Mouse (Mus musculus): ENCODE measurements at regions not wholly inside any gene's neighbourhood (a gene's known extent, or its start where the extent isn't known, plus 50 kb on each side); places are given as distances from the start of the nearest gene placed in this dataset.

- intact Hi-C loops (cut with DNase I) = no loop called here
Measured at GRCm38 (mm10) chr15:7678711-7679110, 131.9 kb upstream of the Gdnf start.

GRCm38 (mm10) chr15:7681011-7681410, 129.6 kb upstream of the Gdnf start:
- DNase-seq (ENCODE audit: low spot score in 2 of 2) = no peak
- intact Hi-C loops (cut with DNase I) = no loop called here

More at GRCm38 (mm10) chr15:7678711-7679110, 131.9 kb upstream of the Gdnf start:
- no peak for DNase-seq (ENCODE audit: low spot score in 2 of 2)

- intact Hi-C loops (cut with DNase I) = no loop called here
- no peak for DNase-seq (ENCODE audit: low spot score in 2 of 2)
Measured at GRCm38 (mm10) chr15:7683235-7683974, 127.2 kb upstream of the Gdnf start.

DNA sequence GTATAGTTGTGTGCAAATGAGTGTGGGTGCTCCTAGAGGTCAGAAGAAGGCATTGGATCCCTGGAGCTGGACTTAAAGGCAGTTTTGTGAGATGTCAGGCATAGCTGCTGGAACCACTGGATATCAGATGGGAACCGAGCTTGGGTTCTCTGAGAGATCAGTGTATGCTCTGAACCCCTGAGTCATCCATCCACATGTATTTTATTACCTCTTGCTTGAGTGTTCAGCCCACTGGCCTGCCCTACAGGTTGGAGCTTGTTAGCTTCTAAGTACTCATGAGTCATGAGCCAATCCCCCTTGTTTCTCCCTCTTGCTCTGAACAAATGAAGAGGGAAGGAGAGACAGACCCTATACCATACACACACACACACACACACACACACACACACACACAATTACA, 119.4 kb upstream of the Gdnf start:
- intact Hi-C loops (cut with DNase I) = no loop called here

GRCm38 (mm10) chr15:7692096-7692495, 118.5 kb upstream of the Gdnf start:
- intact Hi-C loops (cut with DNase I) = no loop called here
- no peak for DNase-seq (ENCODE audit: low spot score in 2 of 2)

More for the DNA sequence above, 119.4 kb upstream of the Gdnf start:
- DNase-seq (ENCODE audit: low spot score in 2 of 2) = no peak

GRCm38 (mm10) chr15:7694037-7694436, 116.6 kb upstream of the Gdnf start:
- intact Hi-C loops (cut with DNase I) = no loop called here

DNA sequence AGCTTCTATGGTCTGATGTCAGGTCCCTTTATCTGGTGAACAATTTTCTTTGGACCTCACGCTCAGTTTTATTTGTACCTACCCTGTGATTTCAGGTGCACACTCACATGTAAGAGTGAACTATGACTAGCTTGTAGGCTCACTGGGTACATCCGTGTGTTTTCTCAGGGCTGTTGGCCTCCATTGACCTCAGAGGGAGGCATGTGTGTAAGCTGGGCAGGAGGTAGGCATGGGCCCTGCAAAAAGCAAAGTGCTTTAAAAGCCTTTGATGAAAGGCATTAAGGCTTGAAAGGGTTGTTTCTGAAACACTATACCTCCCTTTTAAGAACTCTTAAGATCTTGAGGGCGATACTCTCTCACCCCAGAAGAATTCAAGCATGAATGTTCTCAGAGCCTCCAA, 112.9 kb upstream of the Gdnf start:
- no peak for DNase-seq (ENCODE audit: low spot score in 2 of 2)
- intact Hi-C loops (cut with DNase I) = no loop called here

More at GRCm38 (mm10) chr15:7694037-7694436, 116.6 kb upstream of the Gdnf start:
- no peak for DNase-seq (ENCODE audit: low spot score in 2 of 2)

DNA sequence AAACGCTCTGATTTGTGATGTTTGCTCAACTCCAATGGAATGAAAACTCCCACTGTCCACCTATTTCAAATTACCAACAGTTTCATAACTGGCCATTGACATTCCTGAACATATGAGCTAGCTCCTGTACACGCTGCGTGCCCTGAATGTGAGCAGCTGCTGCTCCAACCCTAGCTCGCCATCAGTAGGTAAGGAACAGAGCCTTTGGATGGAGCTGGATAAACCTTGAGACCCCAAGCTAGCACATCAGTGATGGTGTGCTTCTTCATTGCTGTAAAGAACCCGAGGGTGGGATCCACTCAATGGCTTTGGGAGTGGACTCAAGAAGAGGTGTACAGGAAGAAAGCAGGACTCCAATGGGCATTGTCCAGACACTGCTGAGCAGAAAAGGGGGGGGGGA, 101.8 kb upstream of the Gdnf start:
- intact Hi-C loops (cut with DNase I) = no loop called here
- DNase-seq (ENCODE audit: low spot score in 2 of 2) = no peak

DNA sequence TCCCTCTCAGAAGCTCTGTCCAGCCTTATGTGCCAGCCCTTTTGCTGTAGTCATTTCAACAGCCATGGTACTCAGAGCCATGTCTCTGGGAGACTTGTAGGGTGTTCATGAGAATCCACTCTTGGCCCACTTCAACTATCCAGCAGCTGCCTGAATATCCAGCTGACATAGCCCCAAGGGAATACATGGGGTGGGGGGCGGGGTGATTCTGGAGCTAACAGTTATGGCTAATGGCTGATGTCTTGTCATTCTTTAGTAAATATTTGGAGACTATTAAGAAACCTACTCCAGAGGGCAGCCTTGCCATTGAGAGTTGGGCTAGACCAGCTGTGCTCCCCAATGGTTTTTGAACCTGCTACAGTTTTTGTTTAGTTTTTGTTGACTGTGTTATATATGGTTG, 96.0 kb upstream of the Gdnf start:
- intact Hi-C loops (cut with DNase I) = no loop called here

DNA sequence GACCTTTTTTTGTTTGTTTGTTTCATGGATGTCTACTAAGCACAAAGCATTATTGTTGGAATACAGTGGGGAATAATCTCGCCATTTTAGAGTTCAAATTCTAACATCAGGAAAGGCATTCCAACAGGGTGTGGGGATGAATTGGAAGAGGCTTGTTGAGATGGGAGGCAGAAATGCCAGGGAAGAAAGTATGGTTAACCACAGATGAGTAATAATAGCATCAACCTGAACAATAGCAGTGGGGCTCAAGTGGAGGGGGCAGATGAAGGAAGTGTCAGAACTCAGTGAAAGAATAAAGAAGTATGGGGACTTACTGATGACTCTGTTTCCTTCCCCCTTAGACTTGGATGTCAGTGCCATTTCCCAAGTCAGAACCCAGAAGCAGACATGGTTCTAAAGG, 94.5 kb upstream of the Gdnf start:
- intact Hi-C loops (cut with DNase I) = no loop called here
- no peak for DNase-seq (ENCODE audit: low spot score in 2 of 2)

More for the DNA sequence above, 96.0 kb upstream of the Gdnf start:
- DNase-seq (ENCODE audit: low spot score in 2 of 2) = no peak

DNA sequence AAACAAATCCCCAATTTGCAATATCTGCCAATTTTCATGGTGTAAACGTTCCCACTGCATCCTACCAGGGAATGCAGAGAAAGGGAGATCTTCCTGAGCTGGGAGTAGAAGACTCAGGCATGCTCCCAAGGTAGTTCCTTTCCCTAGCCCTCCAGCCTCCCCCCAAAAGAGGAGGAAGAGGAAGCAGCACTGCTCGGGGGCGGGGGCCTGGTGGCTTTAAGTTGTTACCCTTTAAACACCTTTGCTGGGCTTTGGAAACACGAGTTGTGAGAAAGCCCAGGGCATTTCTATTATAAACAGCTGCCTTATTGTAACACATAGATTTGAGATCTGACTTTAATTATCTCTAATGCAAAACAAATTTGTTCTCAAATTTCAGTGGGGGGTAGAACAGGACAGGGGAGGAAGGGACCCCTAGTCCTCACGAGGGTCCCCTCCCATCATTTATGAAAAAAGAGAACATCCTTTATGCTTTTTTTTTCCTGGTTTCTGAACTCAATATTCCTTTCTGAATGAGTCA, 87.4 kb upstream of the Gdnf start:
- intact Hi-C loops (cut with DNase I) = no loop called here
- no peak for DNase-seq (ENCODE audit: low spot score in 2 of 2)

DNA sequence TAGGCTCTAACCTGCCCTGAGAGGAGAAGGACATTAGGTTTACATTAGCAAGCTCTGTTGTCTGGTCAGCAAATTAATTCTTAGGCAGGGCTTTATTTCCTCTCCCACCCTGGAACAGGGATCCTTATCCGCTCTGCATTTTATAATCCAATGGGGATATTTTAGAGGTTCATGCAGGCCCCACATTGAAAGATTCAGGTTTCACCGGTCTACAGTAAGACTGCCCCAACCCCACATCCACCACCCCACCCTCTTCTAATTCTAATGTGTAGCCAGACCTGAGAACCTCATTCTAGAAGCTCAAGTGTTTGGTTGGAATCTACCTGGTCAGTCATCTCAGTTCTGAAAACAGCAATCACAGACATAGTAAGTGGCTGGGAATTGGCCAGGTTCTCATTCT, 86.9 kb upstream of the Gdnf start:
- intact Hi-C loops (cut with DNase I) = no loop called here
- no peak for DNase-seq (ENCODE audit: low spot score in 2 of 2)

DNA sequence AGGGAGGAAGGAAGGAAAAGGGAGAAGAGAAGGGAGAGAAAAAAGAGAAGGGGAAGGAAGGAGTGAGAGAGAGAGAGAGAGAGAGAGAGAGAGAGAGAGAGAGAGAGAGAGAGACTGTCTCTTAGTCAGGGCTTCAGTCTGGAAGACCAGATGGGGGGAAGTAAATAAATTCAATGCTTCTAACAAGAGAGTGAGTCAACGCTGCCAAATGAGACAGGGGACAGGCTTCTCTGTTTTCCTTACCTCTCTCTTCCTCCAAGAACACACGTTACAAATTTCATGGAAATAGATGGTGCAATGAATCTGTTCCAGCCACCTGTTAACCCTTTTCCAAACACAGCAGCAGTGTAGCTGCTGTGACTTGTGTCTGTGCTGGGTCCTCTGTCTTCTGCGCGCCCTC, 85.1 kb upstream of the Gdnf start:
- intact Hi-C loops (cut with DNase I) = no loop called here
- no peak for DNase-seq (ENCODE audit: low spot score in 2 of 2)

GRCm38 (mm10) chr15:7747586-7747985, 63.1 kb upstream of the Gdnf start:
- DNase-seq (ENCODE audit: low spot score in 2 of 2) = no peak
- intact Hi-C loops (cut with DNase I) = no loop called here

DNA sequence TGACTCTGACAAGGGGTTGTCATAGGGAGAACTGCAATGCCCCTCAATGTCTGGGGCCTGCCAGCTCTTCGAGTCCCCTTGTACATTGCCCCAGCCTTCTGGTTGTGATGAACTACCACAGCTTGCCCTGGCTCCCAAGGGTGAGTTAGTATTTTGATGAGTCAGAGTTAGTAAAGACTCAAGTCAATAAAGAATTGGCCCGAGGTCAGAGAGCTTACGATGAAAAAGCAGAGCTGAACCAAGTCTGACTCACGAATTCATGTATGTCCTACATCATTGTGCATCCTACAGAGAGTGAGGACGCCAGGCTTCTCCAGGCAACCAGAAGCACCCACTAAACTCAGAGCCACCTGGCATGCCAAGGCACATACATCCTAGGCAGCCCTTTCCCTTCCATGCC, 60.2 kb upstream of the Gdnf start:
- intact Hi-C loops (cut with DNase I) = no loop called here
- no peak for DNase-seq (ENCODE audit: low spot score in 2 of 2)

All from left cerebral cortex, postnatal 36 days (tissue).